Mouse (Mus musculus) liver, postnatal 0 days (tissue): Measurements from ENCODE around the gene Camk2g. TPM values are rescaled to one million over a fixed set of nuclear protein-coding genes. Genes with fewer than 3 reads are reported as not detected.

ENCODE experiments used
- ATAC-seq: fragments of 200-750 bp; cut with Nextera tagmentation; 2 replicates; pipeline ENCODE4 v1.8.0; 2017; ENCODE audit warnings: mild to moderate bottlenecking, moderate library complexity
- DNase-seq: peaks from one replicate; pipeline ENCODE4 v3.0.0-alpha.2; 2016
- H3K27ac ChIP-seq: fragments of 300-500 bp; sonication (generic); 2 replicates; pipeline ENCODE4 v1.5.1; 2014; ENCODE audit warnings: antibody characterized with exemption, moderate library complexity, mild to moderate bottlenecking, low read depth
- H3K27me3 ChIP-seq: fragments of 300-500 bp; sonication (generic); 2 replicates; pipeline ENCODE4 v1.6.1; 2014; ENCODE audit warnings: low read length, control low read depth, mixed read lengths; ENCODE audit not compliant: insufficient read depth
- H3K36me3 ChIP-seq: fragments of 300-500 bp; sonication (generic); replicated peaks from 2 replicates; pipeline ENCODE4 v1.6.1; 2014; ENCODE audit warnings: mild to moderate bottlenecking, control low read depth, low read length, moderate library complexity, mixed read lengths; ENCODE audit not compliant: insufficient read depth
- H3K4me1 ChIP-seq: fragments of 300-500 bp; sonication (generic); 2 replicates; pipeline ENCODE4 v1.6.1; 2014; ENCODE audit warnings: antibody characterized with exemption, mild to moderate bottlenecking, control low read depth; ENCODE audit not compliant: insufficient read depth
- H3K4me2 ChIP-seq: fragments of 300-500 bp; sonication (generic); 2 replicates; pipeline ENCODE4 v1.6.1; 2014; ENCODE audit warnings: low read depth, mild to moderate bottlenecking, low read length, moderate library complexity, mixed read lengths
- H3K4me3 ChIP-seq: fragments of 300-500 bp; sonication (generic); 2 replicates; pipeline ENCODE4 v1.5.1; 2014; ENCODE audit warnings: low read depth, low read length
- H3K9ac ChIP-seq: fragments of 300-500 bp; sonication (generic); replicated peaks from 2 replicates; pipeline ENCODE4 v1.6.1; 2014; ENCODE audit warnings: mild to moderate bottlenecking, moderate library complexity
- H3K9me3 ChIP-seq: fragments of 300-500 bp; sonication (generic); 2 replicates; pipeline ENCODE4 v1.6.1; 2016; ENCODE audit warnings: mild to moderate bottlenecking, control low read depth, low read length, mixed read lengths
- CTCF ChIP-seq: sonication (generic); IDR thresholded peaks from 2 replicates; pipeline ENCODE4 v1.5.1; 2016; ENCODE audit warnings: antibody characterized with exemption, low read depth
- EP300 ChIP-seq: IDR thresholded peaks from 2 replicates; pipeline ENCODE4 v1.6.1; 2016; ENCODE audit warnings: antibody characterized with exemption, low read depth, mild to moderate bottlenecking
- WGBS: fragments of 180-500 bp; shearing (Covaris S2); extraction: QIAGEN DNeasy Blood & Tissue Kit; methylation state at CpG from one replicate; pipeline ENCODE4 v1.1.7; 2014; ENCODE audit not compliant: insufficient replicate concordance; 5-methylcytosine and 5-hydroxymethylcytosine counted together
- polyA plus RNA-seq: library from polyadenylated mRNA; unstranded; fragments of >200 nt; fragmentation: Nextera tagmentation; extraction: Ambion mirVana; gene quantifications from 2 replicates; pipeline ENCODE4 v1.2.1, GENCODE M21; 2015

Camk2g gene
- polyA plus RNA-seq, 1 experiment from 2014 or later = 6.6 TPM

- H3K36me3 ChIP-seq = no peaks in the 10 kb centered on the region
- no peaks in the 10 kb centered on the region for H3K9me3 ChIP-seq
- no peak overlapping the region for H3K27ac ChIP-seq
- WGBS = 27% methylated on average over 7 of the region's 7 CpGs
- H3K4me2 ChIP-seq = no peak overlapping the region
- no peak overlapping the region for H3K4me3 ChIP-seq
- no peak overlapping the region; the same call in 1 of the 2 replicates for H3K9ac ChIP-seq
- 0 out of 2 replicates have a peak, but pooled peaks cover 3% of the 10 kb centered on the region for H3K27me3 ChIP-seq
- DNase-seq = no peak
- ATAC-seq = no peak
- TF ChIP-seq CTCF (no peak), EP300 (no peak)
- H3K4me1 ChIP-seq = peaks cover 8% of the 10 kb centered on the region; the same call in 1 of the 2 replicates
These were observed 40.2 kb upstream of the Camk2g start for GRCm38 (mm10) chr14:20834136-20834535.

GRCm38 (mm10) chr14:20833525-20833924 is 39.6 kb upstream of the Camk2g start:
- H3K27ac ChIP-seq = no peak overlapping the region
- no peaks in the 10 kb centered on the region for H3K36me3 ChIP-seq
- H3K4me1 ChIP-seq = peaks cover 8% of the 10 kb centered on the region; the same call in 1 of the 2 replicates
- H3K9ac ChIP-seq = no peak overlapping the region
- no peak overlapping the region for H3K4me2 ChIP-seq
- H3K9me3 ChIP-seq = no peaks in the 10 kb centered on the region
- ATAC-seq = no peak
- H3K4me3 ChIP-seq = no peak overlapping the region
- WGBS = 68% methylated on average over 4 of the region's 4 CpGs
- TF ChIP-seq CTCF (no peak), EP300 (no peak)
- 0 out of 2 replicates have a peak, but pooled peaks cover 3% of the 10 kb centered on the region for H3K27me3 ChIP-seq
- DNase-seq = no peak

- TF ChIP-seq EP300 (no peak), CTCF (no peak)
- H3K27ac ChIP-seq = no peak overlapping the region
- H3K9ac ChIP-seq = no peak overlapping the region
- H3K27me3 ChIP-seq = no peaks in the 10 kb centered on the region
- no peaks in the 10 kb centered on the region for H3K9me3 ChIP-seq
- no peak overlapping the region for H3K4me3 ChIP-seq
- no peak for ATAC-seq
- no peak overlapping the region for H3K4me2 ChIP-seq
- H3K4me1 ChIP-seq = peaks cover 6% of the 10 kb centered on the region; the same call in 1 of the 2 replicates
- DNase-seq = no peak
- WGBS = 71% methylated on average over 1 of the region's 1 CpGs
- H3K36me3 ChIP-seq = no peaks in the 10 kb centered on the region
These were observed 38.0 kb upstream of the Camk2g start for GRCm38 (mm10) chr14:20831915-20832314.

GRCm38 (mm10) chr14:20831141-20831910 is 37.4 kb upstream of the Camk2g start:
- no peak for TF ChIP-seq CTCF
- DNase-seq (no peak), ATAC-seq (no peak)
- 76% methylated on average over 9 of the region's 9 CpGs for whole genome bisulfite sequencing
- Histone ChIP-seq H3K9ac (no peak overlapping the region), H3K36me3 (no peaks in the 10 kb centered on the region), H3K4me3 (no peak overlapping the region), H3K27me3 (no peaks in the 10 kb centered on the region), H3K27ac (no peak overlapping the region), H3K4me2 (no peak overlapping the region), H3K9me3 (no peaks in the 10 kb centered on the region), H3K4me1 (0 out of 2 replicates have a peak, but pooled peaks cover 2% of the 10 kb centered on the region)

GRCm38 (mm10) chr14:20829523-20830366 is 35.9 kb upstream of the Camk2g start:
- H3K4me3 ChIP-seq = no peak overlapping the region

GRCm38 (mm10) chr14:20828524-20828923 is 34.6 kb upstream of the Camk2g start:
- no peaks in the 10 kb centered on the region for H3K4me1 ChIP-seq
- H3K4me3 ChIP-seq = no peak overlapping the region
- H3K4me2 ChIP-seq = no peak overlapping the region
- no peaks in the 10 kb centered on the region for H3K36me3 ChIP-seq
- no peak overlapping the region for H3K9ac ChIP-seq
- no peak for ATAC-seq
- TF ChIP-seq EP300 (no peak), CTCF (no peak)
- 78% methylated on average over 3 of the region's 3 CpGs for WGBS
- DNase-seq = no peak
- no peak overlapping the region for H3K27ac ChIP-seq
- H3K9me3 ChIP-seq = no peaks in the 10 kb centered on the region
- no peaks in the 10 kb centered on the region for H3K27me3 ChIP-seq

More at GRCm38 (mm10) chr14:20829523-20830366, 35.9 kb upstream of the Camk2g start:
- DNase-seq (no peak), ATAC-seq (peak; percentile 38; the same call in 1 of the 2 replicates)
- no peak for TF ChIP-seq CTCF
- TF ChIP-seq EP300 = no peak
- Histone ChIP-seq H3K4me1 (0 out of 2 replicates have a peak, but pooled peaks cover 2% of the 10 kb centered on the region), H3K36me3 (no peaks in the 10 kb centered on the region), H3K27me3 (no peaks in the 10 kb centered on the region), H3K9me3 (no peaks in the 10 kb centered on the region), H3K4me2 (peak overlapping the region; percentile 54), H3K9ac (no peak overlapping the region), H3K27ac (peak overlapping the region; percentile 79)
- WGBS = 36% methylated on average over 12 of the region's 12 CpGs
